Mouse (Mus musculus) megakaryocyte, embryonic 14.5 days (primary cell): ENCODE data around the gene Lrrc27. TPM values are rescaled to one million over a fixed set of nuclear protein-coding genes. Genes with fewer than 3 reads are reported as not detected.

Experiments
- H3K27me3 ChIP-seq: replicated peaks from 2 replicates; pipeline ENCODE3; 2012; ENCODE audit warnings: inconsistent platforms
- H3K36me3 ChIP-seq: replicated peaks from 2 replicates; pipeline ENCODE3; 2012; ENCODE audit warnings: low read length, inconsistent platforms, mixed read lengths
- H3K4me1 ChIP-seq: 2 replicates; pipeline ENCODE4 v1.6.1; 2012; ENCODE audit warnings: inconsistent platforms
- H3K4me3 ChIP-seq: replicated peaks from 2 replicates; pipeline ENCODE3; 2012; ENCODE audit warnings: moderate library complexity, mild to moderate bottlenecking, inconsistent platforms
- H3K9me3 ChIP-seq: 2 replicates; pipeline ENCODE4 v1.6.1; 2012; ENCODE audit warnings: inconsistent platforms
- FLI1 ChIP-seq: IDR thresholded peaks from 2 replicates; pipeline ENCODE4 v1.6.1; 2012; ENCODE audit warnings: low read length, inconsistent platforms, mixed read lengths
- GATA1 ChIP-seq: IDR thresholded peaks from 3 replicates; pipeline ENCODE4 v1.6.1; 2012; ENCODE audit warnings: mixed read lengths, low read length, inconsistent platforms, borderline replicate concordance
- polyA plus RNA-seq: library from polyadenylated mRNA; stranded (reverse); fragments of >175 nt; gene quantifications from 2 replicates; pipeline ENCODE4 v1.2.3, GENCODE M21; 2012; ENCODE audit warnings: low replicate concordance; ENCODE audit not compliant: insufficient read depth

Gene Lrrc27
- polyA plus RNA-seq, 1 experiment = 2.9 TPM

DNA sequence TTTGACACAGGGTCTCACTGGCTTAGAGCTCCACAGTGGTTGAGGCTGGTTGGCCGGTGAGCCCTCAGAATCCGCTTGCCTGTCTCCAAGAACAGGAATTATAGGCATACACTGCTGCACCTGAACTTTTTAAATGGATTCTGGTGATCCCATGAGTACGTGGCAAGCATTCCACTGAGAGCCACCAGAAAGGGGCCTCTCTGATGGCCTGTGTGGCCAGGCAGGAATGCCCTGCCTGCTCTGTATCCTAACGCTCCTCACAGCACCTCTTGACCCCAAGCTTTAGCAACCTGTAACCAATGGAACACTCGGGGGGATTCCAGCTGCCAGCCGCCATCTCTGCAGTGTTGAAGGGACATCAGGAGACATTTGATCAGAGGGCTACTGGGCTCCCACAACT lies 1.0 kb upstream of the Lrrc27 start:
- Histone ChIP-seq H3K4me1 (peaks cover 53% of the 10 kb centered on the region), H3K9me3 (no peaks in the 10 kb centered on the region), H3K36me3 (no peaks in the 10 kb centered on the region), H3K27me3 (peaks cover 7% of the 10 kb centered on the region), H3K4me3 (no peak overlapping the region)
- TF ChIP-seq FLI1 = no peak
- TF ChIP-seq GATA1 = no peak

DNA sequence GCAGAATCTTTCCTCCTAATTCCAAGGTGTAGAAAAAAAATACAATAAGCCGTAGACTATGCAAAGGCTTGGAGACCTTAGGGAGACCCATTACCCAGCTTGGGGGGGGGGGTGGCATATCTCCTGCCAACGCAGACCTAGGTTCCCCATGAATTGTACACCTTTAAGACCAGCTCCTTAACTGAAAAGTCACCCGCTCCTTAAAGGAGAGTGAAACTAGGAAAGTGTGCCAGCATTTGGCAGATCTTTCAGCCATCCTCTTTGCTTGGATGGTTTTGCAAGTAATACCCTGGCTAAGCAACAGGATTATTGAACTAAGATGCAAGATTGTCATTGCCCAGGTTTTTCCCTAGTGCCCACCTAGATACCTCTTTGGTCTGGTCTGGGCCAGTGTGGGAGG lies 963 bp downstream of the Lrrc27 start:
- TF ChIP-seq GATA1 (no peak), FLI1 (no peak)
- H3K9me3 ChIP-seq = no peaks in the 10 kb centered on the region
- no peaks in the 10 kb centered on the region for H3K27me3 ChIP-seq
- peak overlapping the region; percentile 96 for H3K4me3 ChIP-seq
- H3K36me3 ChIP-seq = no peaks in the 10 kb centered on the region
- peaks cover 57% of the 10 kb centered on the region for H3K4me1 ChIP-seq

DNA sequence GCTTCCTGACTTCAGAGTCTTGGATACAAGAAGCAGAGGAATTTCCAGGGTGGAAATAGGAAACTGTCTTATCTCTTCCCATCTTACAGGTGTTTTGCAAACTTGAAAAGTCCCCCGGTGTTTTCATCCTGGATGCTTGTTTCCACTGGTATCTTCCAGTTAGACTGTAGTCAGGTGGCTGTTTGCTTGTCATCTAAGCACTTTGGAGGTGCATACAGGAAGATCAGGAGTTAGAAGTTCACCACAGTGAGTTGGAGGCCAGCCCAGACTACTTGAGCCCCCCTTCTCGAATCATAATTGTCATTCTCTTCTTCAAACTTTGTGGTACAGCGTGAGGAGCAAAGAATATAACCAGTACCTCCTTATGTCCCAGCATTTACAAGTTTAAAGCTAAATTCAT lies 1.4 kb downstream of the Lrrc27 start:
- no peaks in the 10 kb centered on the region for H3K36me3 ChIP-seq
- H3K27me3 ChIP-seq = no peaks in the 10 kb centered on the region
- H3K9me3 ChIP-seq = no peaks in the 10 kb centered on the region
- TF ChIP-seq GATA1 (no peak), FLI1 (no peak)
- H3K4me3 ChIP-seq = no peak overlapping the region
- H3K4me1 ChIP-seq = peaks cover 57% of the 10 kb centered on the region

DNA sequence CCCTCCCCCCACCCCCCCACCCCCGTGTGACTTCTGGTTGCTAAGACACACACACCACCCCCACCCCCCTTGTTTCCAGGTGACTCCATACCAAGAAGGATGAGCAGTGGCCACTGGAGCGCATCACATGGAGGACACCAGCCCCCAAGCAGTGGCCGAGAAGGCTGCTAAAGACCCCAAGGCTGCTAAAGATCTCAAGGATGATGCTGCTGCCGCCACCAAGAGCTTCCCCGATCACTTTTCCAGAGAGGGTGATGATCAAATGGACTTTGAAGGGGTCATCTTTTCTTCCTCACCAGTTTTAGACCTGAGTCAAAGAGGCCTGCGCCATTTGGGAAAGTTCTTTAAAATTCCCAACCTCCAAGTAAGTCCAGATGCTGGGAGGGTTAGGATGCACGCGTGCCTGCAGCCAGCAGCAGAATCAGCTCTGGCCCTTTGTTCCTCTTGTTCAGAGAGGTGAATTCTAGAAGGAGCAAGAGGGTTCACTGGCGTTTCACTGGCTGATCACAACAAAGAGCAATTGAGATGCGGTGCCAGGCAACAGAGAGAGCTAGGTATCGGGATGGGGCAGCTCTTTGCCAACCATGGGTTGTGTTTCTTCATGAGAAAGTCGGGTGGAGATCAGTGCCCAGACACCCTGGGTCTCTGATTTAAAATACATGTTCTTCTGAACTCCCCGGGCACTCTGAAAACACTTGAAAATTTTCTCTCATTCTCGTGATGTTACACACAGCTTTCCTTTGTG lies 2.0 kb downstream of the Lrrc27 start:
- Histone ChIP-seq H3K36me3 (no peaks in the 10 kb centered on the region), H3K9me3 (no peaks in the 10 kb centered on the region), H3K4me3 (no peak overlapping the region), H3K4me1 (peaks cover 60% of the 10 kb centered on the region), H3K27me3 (no peaks in the 10 kb centered on the region)
- TF ChIP-seq GATA1 (no peak), FLI1 (no peak)

DNA sequence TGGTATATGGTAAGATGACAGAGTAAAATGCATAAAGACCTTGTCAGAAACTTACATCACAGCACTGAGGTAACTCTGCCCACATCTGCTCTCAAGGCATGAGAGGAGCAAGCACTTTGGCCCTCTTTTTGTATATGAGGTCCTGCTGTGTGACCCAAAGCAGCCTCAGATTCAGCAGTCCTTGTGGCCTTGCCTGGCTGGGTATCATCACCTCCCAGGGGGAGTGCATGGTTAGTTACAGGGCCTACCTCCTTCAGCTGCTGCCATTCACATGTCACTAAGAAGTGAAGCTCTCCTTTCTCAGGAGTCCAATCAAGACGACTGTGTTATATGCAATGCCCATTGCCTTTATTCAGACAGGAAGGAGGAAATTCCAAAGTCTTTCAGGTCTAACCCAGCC lies 2.7 kb downstream of the Lrrc27 start:
- Histone ChIP-seq H3K9me3 (no peaks in the 10 kb centered on the region), H3K36me3 (no peaks in the 10 kb centered on the region), H3K4me1 (peaks cover 62% of the 10 kb centered on the region), H3K27me3 (no peaks in the 10 kb centered on the region), H3K4me3 (no peak overlapping the region)
- no peak for TF ChIP-seq GATA1
- TF ChIP-seq FLI1 = no peak

DNA sequence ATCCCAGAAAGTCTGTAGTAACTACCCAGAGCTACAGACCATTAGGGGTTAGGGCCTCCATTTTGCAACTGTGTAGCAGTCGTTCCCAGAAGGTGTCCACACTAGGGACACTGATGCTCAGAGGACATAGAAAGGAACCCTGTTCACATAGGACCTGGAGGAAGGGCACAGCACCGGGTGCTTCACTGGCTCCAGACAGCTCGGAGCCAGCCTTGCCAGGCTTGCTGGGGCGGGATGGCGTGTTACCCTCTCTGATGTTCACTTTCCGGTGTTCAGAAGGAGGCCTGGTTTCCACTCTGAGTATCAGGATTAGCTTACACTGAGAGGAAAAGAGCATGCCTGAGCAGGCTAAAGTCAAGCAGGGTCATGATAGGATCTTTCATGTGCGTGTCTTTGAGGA lies 3.2 kb downstream of the Lrrc27 start:
- H3K9me3 ChIP-seq = no peaks in the 10 kb centered on the region
- H3K4me3 ChIP-seq = no peak overlapping the region
- H3K36me3 ChIP-seq = no peaks in the 10 kb centered on the region
- TF ChIP-seq FLI1 (no peak), GATA1 (no peak)
- no peaks in the 10 kb centered on the region for H3K27me3 ChIP-seq
- H3K4me1 ChIP-seq = peaks cover 62% of the 10 kb centered on the region

DNA sequence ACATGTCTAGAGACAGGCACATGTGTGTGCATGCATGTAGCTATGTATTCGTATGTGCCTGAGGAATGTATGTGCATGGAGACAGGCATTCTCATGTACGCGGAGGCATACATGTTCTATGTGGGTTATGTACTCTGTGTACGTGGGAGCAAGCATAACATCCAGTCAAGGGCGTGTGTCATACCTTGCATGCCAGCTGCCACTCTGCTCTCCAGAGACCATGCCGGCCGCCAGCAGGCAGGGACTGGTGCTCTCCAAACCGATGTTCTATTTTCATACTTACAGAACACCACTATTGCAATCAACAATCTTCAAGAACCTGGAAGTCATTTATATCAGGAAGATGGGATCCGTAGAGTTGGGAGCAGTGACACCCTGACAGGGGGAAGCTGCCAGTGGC lies 3.7 kb downstream of the Lrrc27 start:
- Histone ChIP-seq H3K27me3 (no peaks in the 10 kb centered on the region), H3K9me3 (no peaks in the 10 kb centered on the region)

DNA sequence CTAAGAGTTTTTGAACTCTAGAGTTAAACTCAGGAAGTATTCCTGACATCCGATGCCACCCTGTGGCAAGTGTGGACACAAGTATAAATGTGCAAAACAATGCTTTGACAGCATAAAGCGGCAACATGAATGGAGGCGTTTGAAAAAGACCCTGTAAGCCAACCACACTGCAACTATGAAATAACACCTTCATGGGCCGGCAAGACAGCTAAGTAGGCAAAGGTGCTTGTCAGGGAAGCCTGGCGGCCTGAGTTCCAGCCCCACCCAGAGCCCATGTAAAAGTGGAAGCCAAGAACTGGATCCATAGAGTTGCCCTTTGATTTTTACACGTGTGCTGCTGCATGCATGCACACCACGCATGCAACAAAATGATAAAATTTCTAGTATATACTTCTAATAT lies 4.3 kb downstream of the Lrrc27 start:
- no peaks in the 10 kb centered on the region for H3K27me3 ChIP-seq
- no peaks in the 10 kb centered on the region for H3K36me3 ChIP-seq
- peaks cover 61% of the 10 kb centered on the region for H3K4me1 ChIP-seq
- H3K9me3 ChIP-seq = no peaks in the 10 kb centered on the region
- TF ChIP-seq FLI1 = no peak
- TF ChIP-seq GATA1 = no peak
- H3K4me3 ChIP-seq = no peak overlapping the region

More for the DNA sequence above, 3.7 kb downstream of the Lrrc27 start:
- H3K4me1 ChIP-seq = peaks cover 62% of the 10 kb centered on the region
- H3K4me3 ChIP-seq = peak overlapping the region; percentile 19
- TF ChIP-seq FLI1 (no peak), GATA1 (no peak)
- no peaks in the 10 kb centered on the region for H3K36me3 ChIP-seq

DNA sequence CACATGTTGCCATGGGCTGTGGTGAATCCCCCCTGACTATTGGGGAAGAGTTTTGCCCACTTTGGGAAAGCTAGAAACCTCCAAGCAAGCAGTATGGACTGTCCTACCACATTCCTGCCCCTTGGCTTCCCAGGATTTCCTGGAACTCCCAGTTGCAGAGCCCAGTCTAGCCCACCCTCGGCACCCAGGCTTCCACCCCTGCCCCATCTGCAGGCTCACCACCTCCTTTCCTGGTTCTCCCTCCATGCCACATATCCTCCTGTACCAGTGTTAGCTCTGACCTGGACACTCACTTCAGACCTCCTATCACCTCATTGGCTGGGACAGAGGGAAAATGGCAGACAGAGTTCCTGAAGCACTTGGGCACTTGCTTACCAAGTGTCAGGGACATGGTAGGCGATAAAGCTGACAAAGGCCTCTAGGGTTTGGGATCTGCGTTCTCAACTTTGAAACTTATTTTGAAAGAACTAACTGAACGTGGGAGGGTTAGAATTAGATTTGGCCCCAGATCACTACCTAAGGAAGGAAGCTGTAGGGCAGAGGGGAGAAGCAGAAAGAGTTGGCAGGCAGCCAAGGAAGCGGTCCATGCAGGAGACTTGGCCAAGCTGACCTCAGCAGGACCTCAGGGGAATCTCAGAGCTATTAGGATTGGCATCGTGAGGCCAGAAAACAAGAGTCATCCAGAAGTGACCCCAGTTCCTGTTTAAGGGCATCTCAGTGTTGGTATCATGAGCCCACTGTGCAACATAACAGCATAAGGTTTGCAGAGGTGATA lies 6.0 kb downstream of the Lrrc27 start:
- Histone ChIP-seq H3K9me3 (no peaks in the 10 kb centered on the region), H3K36me3 (peaks cover 3% of the 10 kb centered on the region), H3K27me3 (no peaks in the 10 kb centered on the region), H3K4me1 (peaks cover 64% of the 10 kb centered on the region), H3K4me3 (peak overlapping the region; percentile 21)
- TF ChIP-seq GATA1 (no peak), FLI1 (no peak)

DNA sequence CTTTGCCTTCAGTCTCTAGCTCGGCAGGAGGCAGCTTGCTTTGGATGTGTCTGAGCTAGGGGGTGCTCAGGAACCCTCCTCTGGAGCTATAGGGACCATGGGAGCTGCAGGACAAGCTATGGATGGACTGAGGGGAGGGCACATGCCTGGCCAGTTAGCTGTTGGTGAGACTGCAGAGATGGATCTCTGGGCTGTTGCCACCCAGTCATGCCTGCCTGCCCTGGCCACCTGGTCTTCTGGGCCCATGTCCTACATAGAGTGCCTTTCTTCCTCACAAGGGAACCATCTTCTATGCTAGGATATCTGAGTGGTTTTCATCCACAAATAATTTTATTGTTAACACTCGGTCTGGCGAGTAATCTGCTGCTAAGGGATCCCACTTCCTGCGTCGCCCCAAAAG lies 6.7 kb downstream of the Lrrc27 start:
- Histone ChIP-seq H3K27me3 (no peaks in the 10 kb centered on the region), H3K9me3 (no peaks in the 10 kb centered on the region), H3K4me1 (peaks cover 70% of the 10 kb centered on the region), H3K4me3 (peak overlapping the region; percentile 29), H3K36me3 (peaks cover 4% of the 10 kb centered on the region)
- TF ChIP-seq GATA1 (no peak), FLI1 (no peak)
